Mouse (Mus musculus) C2C12 (cell line): ENCODE results near the gene Rai14.

Experiments used
- CTCF ChIP-seq: IDR thresholded peaks from one replicate; pipeline ENCODE4 v1.5.1; 2011; ENCODE audit not compliant: control insufficient read depth, insufficient read depth, insufficient read length
- MYOG ChIP-seq: IDR thresholded peaks from one replicate; pipeline ENCODE4 v1.6.1; 2011; ENCODE audit not compliant: control insufficient read depth, insufficient read length; ENCODE audit errors: extremely low read depth
- USF1 ChIP-seq: IDR thresholded peaks from one replicate; pipeline ENCODE4 v1.6.1; 2011; ENCODE audit warnings: low read depth, mild to moderate bottlenecking, control low read depth, moderate library complexity

- TF ChIP-seq CTCF (no peak), USF1 (no peak), MYOG (no peak)
These were observed 73.7 kb downstream of the Rai14 start for GRCm38 (mm10) chr15:10640721-10641120.
